Mouse (Mus musculus): ENCODE results near the gene Olfr97. TPM values are rescaled to one million over a fixed set of nuclear protein-coding genes. Genes with fewer than 3 reads are reported as not detected.
A peak's percentile ranks its signal among the peaks of the same experiment; 100 is the strongest.

The Olfr97 gene
- polyA plus RNA-seq, 1 experiment from 2014 or later, result not detected

GRCm38 (mm10) chr17:37270058-37270701, 33.0 kb upstream of the Olfr97 start, which contains the start of gene H2-M3:
TSS of gene H2-M3 (plus strand) at chr17:37270220.
- Histone ChIP-seq H3K36me3 (ENCODE audit: insufficient read depth, low read length) (no peaks in the 10 kb centered on the region), H3K27ac (no peak within 1 kb of the TSS), H3K9me3 (replicated peaks; ENCODE audit: low read length) (no peaks in the 10 kb centered on the region), H3K4me3 (replicated peaks; ENCODE audit: low read depth, low read length) (peak within 1 kb of the TSS; percentile 57), H3K4me1 (replicated peaks; ENCODE audit: insufficient read depth, low read length) (no peaks in the 10 kb centered on the region), H3K27me3 (ENCODE audit: insufficient read depth, low read length) (no peaks in the 10 kb centered on the region), H3K4me2 (ENCODE audit: low read length) (peak within 1 kb of the TSS; percentile 98), H3K9ac (ENCODE audit: low read depth, low read length) (0 out of 2 replicates have a peak within 1 kb of the TSS, but pooled peaks have one; percentile 18)
- no peak for TF ChIP-seq CTCF (IDR thresholded peaks at IDR 0.05; ENCODE audit: low read depth)
- ATAC-seq (replicated peaks; ENCODE audit: low FRiP score, low read depth) (peak; percentile 98), DNase-seq (ENCODE audit: low spot score) (peak; percentile 89)
- WGBS, result 5% methylated on average over 26 of the region's 26 CpGs

- no peaks in the 10 kb centered on the region for H3K9me3 ChIP-seq (replicated peaks; ENCODE audit: low read length)
- DNase-seq (ENCODE audit: low spot score) (no peak), ATAC-seq (replicated peaks; ENCODE audit: low FRiP score, low read depth) (no peak)
- no peak within 1 kb of the TSS for H3K4me3 ChIP-seq (replicated peaks; ENCODE audit: low read depth, low read length)
- no peaks in the 10 kb centered on the region for H3K4me1 ChIP-seq (replicated peaks; ENCODE audit: insufficient read depth, low read length)
- no peak within 1 kb of the TSS for H3K9ac ChIP-seq (ENCODE audit: low read depth, low read length)
- 85% methylated on average over 1 of the region's 1 CpGs for WGBS
- no peak for TF ChIP-seq CTCF (IDR thresholded peaks at IDR 0.05; ENCODE audit: low read depth)
- no peaks in the 10 kb centered on the region for H3K36me3 ChIP-seq (ENCODE audit: insufficient read depth, low read length)
- H3K4me2 ChIP-seq (ENCODE audit: low read length), result no peak within 1 kb of the TSS
- no peak within 1 kb of the TSS for H3K27ac ChIP-seq
- no peaks in the 10 kb centered on the region for H3K27me3 ChIP-seq (ENCODE audit: insufficient read depth, low read length)
These were observed 26.5 kb upstream of the Olfr97 start, which contains the start of gene Olfr98 for GRCm38 (mm10) chr17:37263626-37264025. TSS of gene Olfr98 (minus strand) at chr17:37263749.

GRCm38 (mm10) chr17:37250544-37250943, 13.4 kb upstream of the Olfr97 start:
- Histone ChIP-seq H3K4me3 (replicated peaks; ENCODE audit: low read depth, low read length) (no peak overlapping the region), H3K9ac (ENCODE audit: low read depth, low read length) (no peak overlapping the region), H3K27ac (no peak overlapping the region), H3K36me3 (ENCODE audit: insufficient read depth, low read length) (no peaks in the 10 kb centered on the region), H3K9me3 (replicated peaks; ENCODE audit: low read length) (no peaks in the 10 kb centered on the region), H3K27me3 (ENCODE audit: insufficient read depth, low read length) (no peaks in the 10 kb centered on the region), H3K4me2 (ENCODE audit: low read length) (no peak overlapping the region), H3K4me1 (replicated peaks; ENCODE audit: insufficient read depth, low read length) (no peaks in the 10 kb centered on the region)
- ATAC-seq (replicated peaks; ENCODE audit: low FRiP score, low read depth) (no peak), DNase-seq (ENCODE audit: low spot score) (no peak)
- whole genome bisulfite sequencing, result 11% methylated on average over 1 of the region's 1 CpGs
- TF ChIP-seq CTCF (IDR thresholded peaks at IDR 0.05; ENCODE audit: low read depth), result peak; percentile 56

GRCm38 (mm10) chr17:37249460-37249859, 12.3 kb upstream of the Olfr97 start:
- ATAC-seq (replicated peaks; ENCODE audit: low FRiP score, low read depth), result no peak
- no peak for TF ChIP-seq CTCF (IDR thresholded peaks at IDR 0.05; ENCODE audit: low read depth)
- Histone ChIP-seq H3K27ac (no peak overlapping the region), H3K9me3 (replicated peaks; ENCODE audit: low read length) (no peaks in the 10 kb centered on the region), H3K4me3 (replicated peaks; ENCODE audit: low read depth, low read length) (no peak overlapping the region), H3K4me2 (ENCODE audit: low read length) (no peak overlapping the region), H3K27me3 (ENCODE audit: insufficient read depth, low read length) (no peaks in the 10 kb centered on the region), H3K9ac (ENCODE audit: low read depth, low read length) (no peak overlapping the region), H3K36me3 (ENCODE audit: insufficient read depth, low read length) (no peaks in the 10 kb centered on the region), H3K4me1 (replicated peaks; ENCODE audit: insufficient read depth, low read length) (no peaks in the 10 kb centered on the region)
- DNase-seq (ENCODE audit: low spot score), result no peak

GRCm38 (mm10) chr17:37246715-37247114, 9.6 kb upstream of the Olfr97 start:
- peak; percentile 77; the same call in 1 of the 2 replicates for ATAC-seq (replicated peaks; ENCODE audit: low FRiP score, low read depth)
- Histone ChIP-seq H3K4me2 (ENCODE audit: low read length) (no peak overlapping the region), H3K36me3 (ENCODE audit: insufficient read depth, low read length) (no peaks in the 10 kb centered on the region), H3K9me3 (replicated peaks; ENCODE audit: low read length) (no peaks in the 10 kb centered on the region), H3K9ac (ENCODE audit: low read depth, low read length) (no peak overlapping the region), H3K27me3 (ENCODE audit: insufficient read depth, low read length) (no peaks in the 10 kb centered on the region), H3K27ac (no peak overlapping the region), H3K4me1 (replicated peaks; ENCODE audit: insufficient read depth, low read length) (no peaks in the 10 kb centered on the region), H3K4me3 (replicated peaks; ENCODE audit: low read depth, low read length) (no peak overlapping the region)
- 24% methylated on average over 5 of the region's 5 CpGs for WGBS
- no peak; the same call in 1 of the 2 replicates for TF ChIP-seq CTCF (IDR thresholded peaks at IDR 0.05; ENCODE audit: low read depth)
- peak; percentile 72 for DNase-seq (ENCODE audit: low spot score)

GRCm38 (mm10) chr17:37242198-37242597, 5.1 kb upstream of the Olfr97 start:
- Histone ChIP-seq H3K4me3 (replicated peaks; ENCODE audit: low read depth, low read length) (no peak overlapping the region), H3K4me2 (ENCODE audit: low read length) (no peak overlapping the region), H3K27ac (no peak overlapping the region), H3K9ac (ENCODE audit: low read depth, low read length) (no peak overlapping the region), H3K36me3 (ENCODE audit: insufficient read depth, low read length) (no peaks in the 10 kb centered on the region), H3K27me3 (ENCODE audit: insufficient read depth, low read length) (no peaks in the 10 kb centered on the region), H3K9me3 (replicated peaks; ENCODE audit: low read length) (no peaks in the 10 kb centered on the region), H3K4me1 (replicated peaks; ENCODE audit: insufficient read depth, low read length) (no peaks in the 10 kb centered on the region)
- no peak for ATAC-seq (replicated peaks; ENCODE audit: low FRiP score, low read depth)
- TF ChIP-seq CTCF (IDR thresholded peaks at IDR 0.05; ENCODE audit: low read depth), result no peak
- 48% methylated on average over 3 of the region's 3 CpGs for whole genome bisulfite sequencing
- DNase-seq (ENCODE audit: low spot score), result no peak

Data from kidney, postnatal 0 days (tissue).